Mouse (Mus musculus) liver, embryonic 12.5 days (tissue): ENCODE data around the gene Acoxl. TPM values are rescaled to one million over a fixed set of nuclear protein-coding genes. Genes with fewer than 3 reads are reported as not detected.

ENCODE experiments used
- ATAC-seq: fragments of 200-750 bp; cut with Nextera tagmentation; 2 replicates; pipeline ENCODE4 v1.8.0; 2017; ENCODE audit warnings: moderate number of reproducible peaks, mild to moderate bottlenecking, moderate library complexity
- H3K27ac ChIP-seq: fragments of 300-500 bp; sonication (generic); 2 replicates; pipeline ENCODE4 v1.5.1; 2016; ENCODE audit warnings: mild to moderate bottlenecking
- H3K27me3 ChIP-seq: fragments of 300-500 bp; sonication (generic); replicated peaks from 2 replicates; pipeline ENCODE4 v1.6.1; 2016; ENCODE audit warnings: mild to moderate bottlenecking, moderate library complexity
- H3K36me3 ChIP-seq: fragments of 300-500 bp; sonication (generic); 2 replicates; pipeline ENCODE4 v1.6.1; 2016; ENCODE audit warnings: mild to moderate bottlenecking, moderate library complexity
- H3K4me1 ChIP-seq: fragments of 300-500 bp; sonication (generic); 2 replicates; pipeline ENCODE4 v1.6.1; 2016
- H3K4me2 ChIP-seq: fragments of 300-500 bp; sonication (generic); 2 replicates; pipeline ENCODE4 v1.6.1; 2016; ENCODE audit warnings: mild to moderate bottlenecking, moderate library complexity
- H3K4me3 ChIP-seq: fragments of 300-500 bp; sonication (generic); 2 replicates; pipeline ENCODE4 v1.5.1; 2016; ENCODE audit warnings: mild to moderate bottlenecking, moderate library complexity
- H3K9ac ChIP-seq: fragments of 300-500 bp; sonication (generic); 2 replicates; pipeline ENCODE4 v1.6.1; 2016; ENCODE audit warnings: mild to moderate bottlenecking, moderate library complexity
- H3K9me3 ChIP-seq: fragments of 300-500 bp; sonication (generic); replicated peaks from 2 replicates; pipeline ENCODE4 v1.6.1; 2016; ENCODE audit warnings: mild to moderate bottlenecking, moderate library complexity
- WGBS: fragments of 180-500 bp; shearing (Covaris S2); methylation state at CpG from one replicate; pipeline ENCODE4 v1.1.7; 2016; ENCODE audit not compliant: insufficient replicate concordance; 5-methylcytosine and 5-hydroxymethylcytosine counted together
- polyA plus RNA-seq: library from polyadenylated mRNA; unstranded; fragments of >200 nt; fragmentation: Nextera tagmentation; extraction: Ambion mirVana; gene quantifications from 2 replicates; pipeline ENCODE4 v1.2.1, GENCODE M21; 2016

Acoxl gene
- polyA plus RNA-seq, 1 experiment from 2014 or later: 0.10 TPM

DNA sequence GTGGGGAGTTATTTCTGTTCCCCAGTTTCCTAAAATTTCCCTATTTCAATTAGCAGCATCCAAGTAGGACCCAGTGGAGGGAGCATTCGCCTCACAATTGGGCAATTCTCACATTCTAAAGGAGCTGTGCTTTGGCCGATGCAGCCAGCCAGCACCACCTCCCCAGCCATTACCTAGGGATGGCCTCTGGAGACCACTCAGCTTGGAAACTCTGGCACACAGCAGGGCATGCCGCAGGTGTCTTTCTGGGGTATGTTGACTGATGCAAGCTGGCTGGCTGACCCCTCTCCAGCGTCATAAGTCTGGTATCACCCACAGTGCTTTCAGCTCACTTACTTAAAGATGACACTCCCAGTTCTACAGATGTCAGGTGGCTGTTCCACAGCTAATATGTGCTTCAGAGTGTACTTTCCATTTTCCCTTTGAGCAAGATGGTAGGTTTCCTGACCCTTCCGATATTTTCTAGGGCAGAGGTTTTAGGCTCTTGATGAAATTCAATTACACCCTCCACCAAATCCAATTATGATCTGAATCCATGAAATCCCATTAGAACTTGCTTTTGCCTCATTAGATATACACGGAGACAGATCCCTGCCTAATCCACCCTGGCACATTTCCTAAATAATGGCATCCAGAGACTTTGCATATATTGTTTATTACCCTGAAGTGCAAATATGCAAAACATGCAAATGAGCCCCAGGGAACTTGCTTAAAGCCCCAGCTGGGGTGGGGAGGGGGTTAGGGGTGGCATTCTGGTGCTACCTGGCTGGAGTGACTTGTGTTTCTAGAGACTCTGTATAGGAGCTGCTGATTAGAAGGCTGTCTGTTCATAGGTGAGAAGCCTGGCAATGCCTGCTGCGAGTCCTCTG, 181.6 kb downstream of the Acoxl start:
- no peaks in the 10 kb centered on the region for H3K9me3 ChIP-seq
- no peaks in the 10 kb centered on the region; the same call in 1 of the 2 replicates for H3K27me3 ChIP-seq
- H3K4me1 ChIP-seq: no peaks in the 10 kb centered on the region
- H3K9ac ChIP-seq: no peak overlapping the region
- H3K4me2 ChIP-seq: no peak overlapping the region
- ATAC-seq: no peak
- no peak overlapping the region for H3K4me3 ChIP-seq
- 43% methylated on average over 7 of the region's 7 CpGs for WGBS
- H3K36me3 ChIP-seq: no peaks in the 10 kb centered on the region
- H3K27ac ChIP-seq: no peak overlapping the region

DNA sequence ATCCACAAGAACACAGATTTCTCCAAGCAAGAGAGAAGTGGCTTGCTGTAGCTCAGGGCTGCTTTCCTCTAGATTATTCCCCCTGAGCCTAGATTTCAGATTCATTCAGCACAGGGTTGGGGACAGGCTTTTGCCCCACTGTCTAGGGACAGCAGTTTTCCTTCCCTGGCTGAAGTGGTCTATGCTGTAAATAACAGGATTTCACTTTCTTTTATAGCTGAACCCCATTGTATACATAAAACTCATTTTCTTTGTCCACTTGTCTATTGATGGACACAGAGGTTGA, 182.2 kb downstream of the Acoxl start:
- Histone ChIP-seq H3K4me2 (no peak overlapping the region), H3K4me1 (no peaks in the 10 kb centered on the region), H3K27ac (no peak overlapping the region), H3K27me3 (no peaks in the 10 kb centered on the region; the same call in 1 of the 2 replicates), H3K9ac (no peak overlapping the region), H3K36me3 (no peaks in the 10 kb centered on the region), H3K4me3 (no peak overlapping the region), H3K9me3 (no peaks in the 10 kb centered on the region)
- no peak for ATAC-seq

DNA sequence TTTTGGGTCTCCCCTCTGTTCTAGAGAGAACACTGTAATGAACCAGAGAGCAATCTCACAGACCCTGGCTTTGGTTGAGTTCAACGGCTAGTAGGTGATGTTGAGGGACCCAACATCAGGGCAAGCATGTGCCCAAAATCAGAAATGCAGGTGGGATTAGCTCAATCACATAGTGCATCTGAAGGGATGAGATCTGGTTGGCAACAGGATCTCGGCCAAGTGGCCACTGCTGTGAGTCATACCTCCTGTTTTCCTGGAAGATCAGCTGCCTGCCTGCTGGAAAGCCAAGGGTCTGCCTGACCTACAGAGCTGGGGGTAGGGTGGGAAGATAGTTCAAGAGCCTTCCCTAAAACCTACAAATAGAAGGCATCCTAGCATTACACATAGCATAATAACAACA, 185.2 kb downstream of the Acoxl start:
- Histone ChIP-seq H3K27ac (no peak overlapping the region), H3K27me3 (no peaks in the 10 kb centered on the region; the same call in 1 of the 2 replicates), H3K4me1 (no peaks in the 10 kb centered on the region), H3K9me3 (no peaks in the 10 kb centered on the region), H3K9ac (no peak overlapping the region), H3K4me3 (no peak overlapping the region), H3K4me2 (no peak overlapping the region), H3K36me3 (no peaks in the 10 kb centered on the region)
- no peak for ATAC-seq
- 52% methylated on average over 2 of the region's 2 CpGs for WGBS

DNA sequence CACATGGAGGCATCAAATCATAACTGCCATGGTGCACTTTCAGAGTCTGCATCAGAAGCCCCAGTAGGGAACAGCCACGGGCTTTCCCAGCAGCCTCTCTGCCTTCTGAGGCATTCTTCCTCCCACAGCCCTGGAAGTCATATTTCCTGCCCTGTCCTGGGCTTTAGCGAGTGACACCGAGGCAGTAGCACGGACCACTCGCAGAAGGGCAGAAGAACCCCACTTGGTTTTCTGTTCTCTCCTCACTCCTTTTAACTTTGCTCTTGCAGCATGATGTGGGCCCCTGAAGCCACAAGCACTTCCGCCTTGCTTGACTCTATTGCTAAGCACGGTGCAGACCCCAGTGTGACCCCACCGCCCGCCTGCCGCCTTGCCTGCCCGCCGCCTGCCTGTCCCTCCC, 189.0 kb downstream of the Acoxl start:
- Histone ChIP-seq H3K36me3 (no peaks in the 10 kb centered on the region), H3K27ac (no peak overlapping the region), H3K4me3 (no peak overlapping the region), H3K4me2 (no peak overlapping the region), H3K4me1 (no peaks in the 10 kb centered on the region), H3K27me3 (no peaks in the 10 kb centered on the region), H3K9me3 (no peaks in the 10 kb centered on the region), H3K9ac (no peak overlapping the region)
- 50% methylated on average over 12 of the region's 12 CpGs for WGBS
- no peak for ATAC-seq

DNA sequence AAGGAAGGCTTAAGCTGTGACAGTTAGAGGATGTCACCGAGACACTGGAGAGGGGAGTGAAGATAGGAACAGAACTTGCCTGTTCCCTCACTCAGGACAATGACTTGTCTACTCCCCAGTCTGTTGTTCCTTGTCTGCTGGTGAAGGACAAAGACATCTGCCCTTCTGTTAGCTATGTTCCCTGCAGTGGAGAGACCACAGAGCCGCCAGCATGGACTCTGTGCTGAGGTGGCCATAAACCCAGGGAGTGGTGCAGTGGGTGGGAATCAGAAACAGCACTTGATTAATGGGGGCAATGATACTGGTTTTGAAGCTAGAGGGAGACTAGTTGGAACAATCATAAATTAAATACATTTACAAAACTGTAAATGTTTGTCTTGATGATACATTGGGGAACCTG, 191.3 kb downstream of the Acoxl start:
- 55% methylated on average over 2 of the region's 2 CpGs for WGBS

DNA sequence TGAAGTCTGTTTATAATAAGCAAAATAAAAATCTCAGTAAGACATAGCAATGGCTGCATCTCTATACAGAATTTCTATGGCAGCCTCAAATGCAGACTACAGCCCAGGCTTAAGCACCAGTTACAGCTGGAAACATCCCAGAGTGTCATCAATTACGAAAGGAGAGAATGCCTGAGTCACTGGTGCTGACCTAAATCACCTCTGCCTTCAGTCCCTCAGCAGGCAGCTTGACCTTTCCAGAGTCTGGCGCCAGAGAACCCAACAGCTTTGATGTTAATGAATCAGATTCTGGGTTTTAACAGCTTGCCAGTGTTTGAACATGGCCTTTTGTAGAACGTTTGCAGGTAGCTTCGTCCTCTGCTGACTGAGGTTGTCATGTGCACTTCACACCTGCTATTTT, 193.4 kb downstream of the Acoxl start:
- no peaks in the 10 kb centered on the region for H3K27me3 ChIP-seq

More for the DNA sequence above, 191.3 kb downstream of the Acoxl start:
- no peak for ATAC-seq
- no peak overlapping the region for H3K27ac ChIP-seq
- no peak overlapping the region for H3K4me3 ChIP-seq
- H3K4me2 ChIP-seq: no peak overlapping the region
- no peaks in the 10 kb centered on the region for H3K4me1 ChIP-seq
- H3K27me3 ChIP-seq: no peaks in the 10 kb centered on the region
- no peaks in the 10 kb centered on the region for H3K9me3 ChIP-seq
- no peaks in the 10 kb centered on the region for H3K36me3 ChIP-seq
- no peak overlapping the region for H3K9ac ChIP-seq

DNA sequence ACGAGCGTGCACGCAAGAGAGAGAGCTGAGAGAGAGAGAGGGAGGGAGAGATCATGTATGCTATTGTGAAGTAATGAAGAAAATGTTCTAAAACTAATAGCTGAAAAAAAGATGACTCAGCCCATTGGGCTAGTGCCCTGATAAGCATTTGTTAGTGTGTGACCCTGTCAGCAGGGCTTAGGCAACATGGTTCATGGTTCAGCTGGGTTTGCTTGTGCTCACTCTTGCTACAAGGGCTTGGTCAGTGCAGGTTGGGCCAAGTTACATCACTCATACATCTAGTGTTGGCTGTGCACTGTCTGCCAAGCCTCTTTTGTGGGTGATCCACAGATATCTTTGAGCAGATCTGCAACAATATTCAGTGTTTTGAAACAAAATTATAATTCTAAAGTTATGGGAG, 194.8 kb downstream of the Acoxl start:
- Histone ChIP-seq H3K4me1 (no peaks in the 10 kb centered on the region), H3K4me3 (no peak overlapping the region), H3K27me3 (no peaks in the 10 kb centered on the region), H3K9me3 (no peaks in the 10 kb centered on the region), H3K9ac (no peak overlapping the region), H3K4me2 (no peak overlapping the region), H3K36me3 (no peaks in the 10 kb centered on the region), H3K27ac (no peak overlapping the region)
- no peak for ATAC-seq
- 59% methylated on average over 3 of the region's 3 CpGs for WGBS

More for the DNA sequence above, 193.4 kb downstream of the Acoxl start:
- ATAC-seq: no peak
- Histone ChIP-seq H3K9ac (no peak overlapping the region), H3K36me3 (no peaks in the 10 kb centered on the region), H3K4me2 (no peak overlapping the region), H3K27ac (no peak overlapping the region), H3K9me3 (no peaks in the 10 kb centered on the region), H3K4me3 (no peak overlapping the region), H3K4me1 (no peaks in the 10 kb centered on the region)
- 42% methylated on average over 4 of the region's 4 CpGs for WGBS

DNA sequence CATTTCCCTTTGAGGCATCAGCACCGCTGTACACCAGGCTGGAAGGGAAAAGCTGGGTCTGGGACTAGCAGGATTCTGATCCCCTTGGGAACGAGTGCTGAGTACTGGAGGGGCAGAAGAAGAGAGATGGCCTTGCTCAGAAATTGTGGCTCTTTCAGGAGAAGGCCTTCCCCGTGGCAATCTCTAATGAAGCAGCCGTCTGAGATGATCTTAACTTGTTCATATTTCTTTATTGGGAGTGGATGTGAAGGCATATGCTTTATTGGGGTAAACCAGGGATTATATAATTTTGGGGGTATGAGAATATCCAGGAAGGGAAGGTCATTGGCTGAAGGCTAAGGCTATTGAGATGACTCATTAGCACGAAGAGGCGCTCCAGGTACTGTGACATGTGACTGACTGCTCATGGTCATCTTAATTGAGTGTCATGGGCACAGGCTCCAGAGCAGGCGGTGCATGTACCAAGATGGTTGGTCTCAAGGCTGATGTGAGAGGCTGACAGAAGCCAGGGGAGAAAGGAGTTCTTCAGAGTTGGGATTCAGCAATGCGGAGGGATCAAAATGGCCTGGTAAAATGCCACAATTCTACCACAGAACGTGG, 195.5 kb downstream of the Acoxl start:
- Histone ChIP-seq H3K4me3 (no peak overlapping the region), H3K27ac (no peak overlapping the region), H3K36me3 (no peaks in the 10 kb centered on the region), H3K9me3 (no peaks in the 10 kb centered on the region), H3K9ac (no peak overlapping the region), H3K4me2 (no peak overlapping the region), H3K4me1 (no peaks in the 10 kb centered on the region), H3K27me3 (no peaks in the 10 kb centered on the region)
- WGBS: 72% methylated on average over 9 of the region's 9 CpGs
- no peak for ATAC-seq

DNA sequence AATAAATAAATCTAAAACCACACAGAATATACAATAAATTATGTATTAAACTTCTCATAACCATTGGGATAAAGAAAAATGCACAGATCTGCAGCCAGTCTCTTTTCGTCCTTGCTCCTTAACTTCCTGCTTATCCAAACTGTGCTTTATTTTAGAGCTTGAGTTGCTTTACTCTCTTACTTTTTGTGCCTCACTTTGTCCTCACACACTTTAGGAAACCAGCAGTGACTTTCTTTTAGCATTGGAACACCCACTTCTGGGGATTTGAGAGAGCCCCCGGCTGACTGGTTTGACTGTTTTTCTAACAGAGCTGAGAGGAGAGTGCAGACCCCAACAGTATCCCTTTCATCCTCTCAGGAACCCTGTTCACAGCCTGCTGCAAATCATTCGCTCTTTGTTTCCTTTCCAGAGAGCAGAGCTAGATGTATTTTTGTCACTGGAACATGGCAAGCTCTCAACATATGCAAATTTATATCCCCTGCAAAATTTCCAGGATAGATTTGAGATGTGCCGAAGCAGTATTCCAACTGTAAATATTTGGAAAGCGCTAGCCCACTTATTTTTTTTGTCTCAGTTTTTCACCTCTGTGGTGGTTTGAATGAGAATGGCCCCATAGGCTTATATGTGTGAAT, 199.7 kb downstream of the Acoxl start:
- ATAC-seq: no peak
- H3K36me3 ChIP-seq: no peaks in the 10 kb centered on the region
- WGBS: 71% methylated on average over 5 of the region's 5 CpGs
- no peaks in the 10 kb centered on the region for H3K4me1 ChIP-seq
- no peak overlapping the region for H3K4me2 ChIP-seq
- H3K27ac ChIP-seq: no peak overlapping the region
- no peak overlapping the region for H3K9ac ChIP-seq
- H3K4me3 ChIP-seq: no peak overlapping the region
- no peaks in the 10 kb centered on the region for H3K27me3 ChIP-seq
- no peaks in the 10 kb centered on the region for H3K9me3 ChIP-seq

DNA sequence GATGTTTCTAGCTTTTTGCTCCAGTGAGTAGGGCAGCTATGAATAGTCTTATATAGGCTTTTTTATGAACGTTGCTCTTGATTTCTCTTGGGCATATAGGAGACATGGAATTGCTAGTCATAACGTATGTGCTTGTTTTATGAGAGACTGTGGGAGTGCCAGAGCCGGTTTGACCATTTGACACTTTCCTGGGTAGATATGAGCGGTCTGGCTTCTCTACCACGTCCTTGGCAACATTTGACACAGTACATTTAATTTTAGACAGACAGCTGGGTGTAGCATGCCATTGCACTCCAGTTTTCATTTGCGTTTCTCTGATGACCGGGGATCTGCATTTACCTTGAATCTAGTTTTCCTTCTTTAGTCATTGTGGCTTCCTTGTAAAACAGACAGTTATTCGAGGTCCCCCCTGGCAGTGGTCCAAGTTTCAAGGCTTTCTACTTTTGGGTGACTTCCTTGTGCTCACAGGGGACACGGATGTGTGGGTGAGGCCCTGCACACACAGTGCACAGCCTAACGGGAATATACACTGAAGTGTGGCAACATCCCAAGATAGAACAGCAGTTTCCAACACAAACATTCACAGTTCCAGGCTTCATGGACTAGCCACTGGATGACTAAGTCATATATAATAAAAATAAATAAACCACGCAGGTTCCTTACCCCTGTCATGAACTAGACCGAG, 202.5 kb downstream of the Acoxl start:
- no peak overlapping the region for H3K4me3 ChIP-seq
- no peak overlapping the region for H3K9ac ChIP-seq
- no peaks in the 10 kb centered on the region for H3K36me3 ChIP-seq
- no peak overlapping the region for H3K27ac ChIP-seq
- H3K4me1 ChIP-seq: no peaks in the 10 kb centered on the region
- no peaks in the 10 kb centered on the region for H3K9me3 ChIP-seq
- 70% methylated on average over 12 of the region's 12 CpGs for WGBS
- H3K4me2 ChIP-seq: no peak overlapping the region
- ATAC-seq: no peak
- no peaks in the 10 kb centered on the region for H3K27me3 ChIP-seq

DNA sequence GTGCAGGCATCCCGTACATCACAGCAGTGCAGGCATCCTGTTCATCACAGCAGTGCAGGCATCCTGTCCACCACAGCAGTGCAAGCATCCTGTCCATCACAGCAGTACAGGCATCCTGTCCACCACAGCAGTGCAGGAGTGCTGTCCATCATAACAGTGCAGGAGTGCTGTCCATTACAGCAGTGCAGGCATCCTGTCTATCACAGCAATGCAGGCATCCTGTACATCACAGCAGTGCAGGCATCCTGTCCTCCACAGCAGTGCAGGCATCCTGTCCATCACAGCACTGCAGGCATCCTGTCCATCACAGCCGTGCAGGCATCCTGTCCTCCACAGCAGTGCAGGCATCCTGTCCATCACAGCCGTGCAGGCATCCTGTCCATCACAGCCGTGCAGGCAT, 207.8 kb downstream of the Acoxl start:
- H3K4me2 ChIP-seq: no peak overlapping the region
- H3K36me3 ChIP-seq: no peaks in the 10 kb centered on the region
- H3K4me1 ChIP-seq: no peaks in the 10 kb centered on the region
- no peak overlapping the region for H3K27ac ChIP-seq
- 46% methylated on average over 4 of the region's 4 CpGs for WGBS
- no peak overlapping the region for H3K9ac ChIP-seq
- no peak for ATAC-seq
- no peak overlapping the region for H3K4me3 ChIP-seq
- H3K9me3 ChIP-seq: no peaks in the 10 kb centered on the region
- H3K27me3 ChIP-seq: no peaks in the 10 kb centered on the region

DNA sequence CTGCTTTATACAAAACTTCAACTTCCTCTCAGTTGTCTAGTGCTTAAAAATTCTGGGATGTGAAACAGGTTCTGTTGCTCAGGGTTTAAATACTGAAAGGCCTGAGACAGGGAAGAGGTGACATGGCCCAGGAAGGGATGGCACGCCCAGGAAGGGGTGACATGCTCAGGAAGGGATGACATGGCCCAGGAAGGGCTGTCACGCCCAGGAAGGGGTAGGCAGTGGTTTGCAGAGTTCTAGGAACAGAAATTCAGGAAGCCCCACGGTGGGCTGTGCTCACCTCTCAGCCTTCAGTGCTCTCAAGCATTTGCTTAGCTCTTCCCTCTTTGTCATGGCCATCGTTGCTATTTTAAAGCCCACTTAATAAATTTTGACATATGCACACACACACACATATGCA, 216.2 kb downstream of the Acoxl start:
- Histone ChIP-seq H3K4me3 (no peak overlapping the region), H3K9me3 (no peaks in the 10 kb centered on the region), H3K9ac (no peak overlapping the region), H3K4me2 (no peak overlapping the region), H3K36me3 (no peaks in the 10 kb centered on the region), H3K4me1 (no peaks in the 10 kb centered on the region), H3K27ac (no peak overlapping the region), H3K27me3 (no peaks in the 10 kb centered on the region)
- 32% methylated on average over 4 of the region's 4 CpGs for WGBS
- no peak for ATAC-seq
